Mouse (Mus musculus) leukemia stem cell, adult 10-12 weeks (primary cell): ENCODE data around the gene Gm29609. TPM values are rescaled to one million over a fixed set of nuclear protein-coding genes. Genes with fewer than 3 reads are reported as not detected.

ENCODE experiments used
- polyA plus RNA-seq: library from polyadenylated mRNA; stranded (reverse); fragments of >175 nt; gene quantifications from 2 replicates; pipeline ENCODE4 v1.2.3, GENCODE M21; 2012; ENCODE audit warnings: low replicate concordance

Gm29609 gene
- polyA plus RNA-seq = 6.5 and 9.2 TPM in 2 replicates

DNA sequence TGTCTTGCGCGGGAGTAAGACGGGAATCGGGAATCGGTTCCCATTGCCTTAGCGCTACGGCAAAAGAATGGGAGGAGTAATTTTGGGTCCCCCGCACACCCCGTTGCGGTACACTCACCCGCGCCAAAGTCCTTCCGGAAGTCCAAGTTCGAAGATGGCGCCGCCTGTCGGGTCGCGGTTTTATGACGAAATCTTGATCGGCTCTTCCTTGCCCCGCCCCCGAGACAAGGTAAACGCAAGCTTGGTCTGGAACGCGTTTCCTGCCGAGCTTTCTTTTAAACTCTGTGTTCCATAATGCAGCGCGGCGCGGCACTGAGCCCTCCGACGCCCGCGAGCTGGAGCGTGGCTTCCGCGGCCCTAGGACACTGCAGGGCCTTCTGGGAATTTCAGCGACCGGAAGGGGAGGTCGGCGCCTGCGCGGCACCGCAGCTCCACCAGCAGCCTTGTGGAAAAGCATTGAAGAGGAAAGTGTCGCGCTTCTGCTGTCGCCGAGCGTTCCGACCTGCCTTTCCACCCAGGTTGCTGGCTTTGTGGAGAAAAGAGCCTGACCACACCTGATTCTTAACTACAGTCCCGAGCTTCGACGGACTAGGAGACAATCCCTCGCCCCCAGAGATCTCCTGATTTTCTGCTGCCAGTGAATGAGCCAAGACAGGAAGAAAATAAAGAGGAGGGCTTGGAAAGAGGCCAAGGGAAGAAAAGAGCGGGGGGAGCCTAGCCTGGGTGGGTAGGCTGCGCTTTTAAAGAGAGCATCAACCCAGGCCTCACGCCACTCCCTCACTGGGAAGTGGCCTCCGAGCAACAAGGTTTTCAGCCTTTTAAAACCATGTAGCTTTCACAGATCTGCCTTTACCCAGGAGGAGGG is at the start of gene Gm29609, which contains the start of gene Gtf3c2:
Gm29609 (minus strand) TSS at position 146 of the 865 bp plus-strand sequence.
Gtf3c2 (minus strand) TSS at position 379 of the 865 bp plus-strand sequence.

DNA sequence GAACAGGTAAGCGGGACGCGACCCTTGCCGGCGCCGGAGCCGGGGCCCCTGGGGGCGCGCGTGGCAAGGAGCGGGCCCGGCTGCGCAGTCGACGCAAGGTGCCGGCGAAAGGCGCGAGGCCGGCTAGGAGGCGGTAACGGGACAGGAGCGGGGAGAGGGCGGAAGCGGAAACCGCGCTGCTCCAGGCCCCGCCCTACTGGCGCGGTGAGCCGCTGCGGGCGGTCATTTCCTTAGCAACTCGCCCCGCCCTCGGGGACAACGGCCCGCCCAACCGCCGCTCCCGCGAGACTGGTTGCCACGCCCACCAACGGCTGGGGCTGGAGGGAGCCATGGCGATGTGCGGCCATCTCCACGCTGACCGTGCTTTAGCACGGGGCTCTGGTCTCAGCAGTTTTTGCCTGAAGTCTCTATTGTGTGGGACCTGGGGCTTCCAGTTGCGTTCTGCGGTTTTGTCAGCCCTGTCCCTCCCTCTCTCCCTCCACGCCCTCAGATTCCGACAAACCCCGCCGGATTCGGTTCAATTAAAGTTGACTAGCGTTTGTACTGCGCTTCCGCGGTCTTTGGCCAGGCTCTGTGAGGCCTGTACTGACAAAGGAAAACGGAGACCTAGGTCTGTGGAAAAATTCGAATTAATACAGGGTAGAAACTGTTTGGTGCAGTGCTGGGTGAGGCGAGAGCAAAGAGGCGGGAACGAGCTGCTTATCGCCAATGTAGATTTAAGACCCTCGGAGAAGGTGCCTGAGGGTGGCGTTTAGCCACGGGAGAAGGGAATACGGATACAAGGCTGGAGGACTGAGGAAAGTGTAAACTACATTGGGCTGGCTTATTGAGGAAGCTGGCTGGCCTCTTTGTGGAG is 41.0 kb upstream of the Gm29609 start, which contains the start of gene Ppm1g:
Ppm1g (minus strand) TSS at position 240 of the 856 bp plus-strand sequence.

DNA sequence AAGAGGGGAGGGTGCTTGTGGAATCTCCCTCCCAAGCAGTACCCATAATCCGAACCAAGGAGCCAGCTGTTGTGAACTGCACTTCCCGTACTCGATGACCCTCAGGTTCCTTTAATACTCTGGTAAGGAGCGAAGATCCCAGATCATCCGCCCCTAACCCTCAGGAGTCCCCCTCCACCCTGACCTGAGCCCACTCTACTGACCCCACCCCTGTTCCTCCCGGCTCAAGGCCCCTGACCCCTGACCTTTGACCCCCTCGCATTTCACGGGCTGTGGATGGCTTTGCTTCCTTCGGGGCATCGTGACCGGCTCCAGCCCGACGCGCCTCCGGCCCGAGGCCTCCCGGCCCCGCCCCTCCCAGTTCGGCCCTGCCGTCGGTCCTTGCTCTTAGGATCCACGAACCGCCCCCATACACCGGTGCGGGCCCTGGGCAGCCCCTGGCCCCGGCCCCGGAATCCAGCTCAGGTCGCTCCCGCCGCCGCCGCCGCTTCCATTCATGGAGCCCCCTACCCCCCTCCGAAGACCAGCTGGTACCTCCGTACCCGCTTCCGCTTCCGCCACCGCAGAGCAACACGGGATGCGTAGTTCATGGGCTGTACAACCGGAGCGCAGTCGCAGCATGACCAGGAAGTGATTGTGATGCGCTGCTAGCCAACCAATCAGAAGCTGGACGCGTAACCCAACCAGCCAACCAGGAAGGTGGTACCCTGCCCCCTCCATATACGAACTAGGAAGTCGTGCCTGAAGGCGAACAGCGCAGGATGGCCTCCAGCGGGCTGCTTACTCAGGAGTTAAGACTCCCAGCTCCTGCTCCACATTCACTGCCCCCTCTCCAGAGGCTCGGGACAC is 22.3 kb upstream of the Gm29609 start, which contains the start of gene Zfp513:
Zfp513 (minus strand) TSS at position 562 of the 849 bp plus-strand sequence.

DNA sequence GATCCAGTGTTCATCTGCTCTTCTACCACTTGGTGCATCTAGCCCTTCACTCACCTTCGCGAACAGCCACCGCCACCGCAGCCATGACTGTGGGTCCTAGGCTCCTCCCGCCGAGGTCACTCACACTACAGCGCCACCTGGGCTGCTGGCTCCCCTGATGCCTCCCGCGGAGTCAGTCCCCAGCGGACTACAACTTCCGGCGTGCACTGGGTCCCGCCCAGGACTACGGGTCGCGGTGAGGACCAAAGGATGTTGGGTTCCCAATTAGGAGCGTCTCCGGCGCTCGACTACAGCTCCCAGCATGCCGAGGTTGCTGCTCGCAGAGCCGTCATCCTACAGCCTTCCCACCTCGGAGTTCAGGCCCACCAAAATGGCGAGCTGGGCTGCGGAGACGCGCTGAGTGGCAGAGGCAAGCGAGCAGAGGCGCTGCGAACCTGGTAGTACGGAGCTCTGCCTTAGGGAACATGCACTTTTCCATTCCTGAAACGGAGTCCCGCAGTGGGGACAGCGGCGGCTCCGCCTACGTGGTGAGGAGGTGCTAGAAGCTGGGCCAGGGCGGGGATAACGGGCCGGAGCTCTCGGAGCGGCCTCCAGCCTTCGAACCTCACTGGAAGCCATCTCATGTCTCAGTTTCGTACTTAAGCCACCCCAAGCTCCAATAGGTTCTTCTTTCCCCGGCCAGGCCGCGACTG is 13.4 kb upstream of the Gm29609 start, which contains the start of the genes Snx17 and Eif2b4:
Snx17 (plus strand) TSS at position 289 of the 692 bp plus-strand sequence.
Eif2b4 (minus strand) TSS at position 492 of the 692 bp plus-strand sequence.

DNA sequence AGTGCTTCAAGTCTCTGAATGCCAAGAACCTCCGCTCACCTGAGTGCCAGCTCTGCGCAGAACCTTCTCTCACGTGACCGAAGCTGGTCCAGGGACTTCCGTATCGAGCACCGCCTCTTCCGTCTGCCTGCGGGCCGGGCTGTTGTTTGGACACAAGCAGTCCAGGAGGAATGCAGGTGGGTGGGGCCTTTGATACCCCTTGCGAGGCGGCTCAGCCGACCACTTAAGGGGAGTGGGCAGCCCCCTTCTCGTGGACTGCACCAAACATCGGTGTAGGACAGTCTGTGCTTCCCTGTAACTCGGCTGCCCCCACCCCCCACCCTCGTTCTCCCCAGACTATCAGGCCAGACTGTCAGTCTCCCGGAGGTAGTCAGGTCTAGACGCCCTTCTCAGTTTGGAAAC is 25.6 kb downstream of the Gm29609 start, which contains the start of gene Mpv17:
Mpv17 (minus strand) TSS at position 100 of the 402 bp plus-strand sequence.

DNA sequence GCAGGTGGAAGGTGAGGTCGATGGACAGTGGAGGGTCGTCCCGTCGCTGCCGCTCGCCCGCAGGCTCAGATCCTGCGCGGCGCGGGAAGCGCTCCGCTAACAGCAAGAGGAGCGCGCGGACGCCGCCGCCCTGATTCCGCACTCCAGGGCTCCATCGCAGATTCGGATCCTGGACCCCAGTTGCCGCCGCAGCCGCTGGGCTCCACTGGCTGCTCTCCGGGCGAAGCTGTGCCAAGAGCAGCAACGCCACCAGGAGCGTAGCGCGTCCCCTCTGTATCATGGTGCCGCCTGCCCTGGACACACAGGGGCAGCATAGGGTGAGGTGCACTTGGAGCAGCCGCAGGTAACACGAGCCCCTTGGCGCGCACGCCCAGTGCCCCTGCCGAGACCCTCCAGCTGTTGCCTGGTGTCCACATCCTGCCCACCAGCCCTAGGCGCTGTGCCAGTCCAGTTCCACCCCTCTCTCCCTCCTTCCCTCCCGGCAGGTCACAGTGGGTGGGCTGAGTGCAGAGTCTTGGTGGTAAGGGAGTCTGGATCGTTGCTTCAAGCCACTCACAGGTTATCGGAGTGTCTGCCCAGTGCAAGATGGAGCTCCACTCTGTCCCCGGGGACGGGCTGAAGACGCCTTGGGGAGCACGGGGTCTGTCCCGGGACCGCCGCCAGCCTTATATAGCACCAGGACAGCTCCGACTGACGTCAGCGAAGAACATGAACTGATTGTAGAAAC is 41.3 kb downstream of the Gm29609 start, which contains the start of gene Ucn:
Ucn (minus strand) TSS at position 589 of the 727 bp plus-strand sequence.

DNA sequence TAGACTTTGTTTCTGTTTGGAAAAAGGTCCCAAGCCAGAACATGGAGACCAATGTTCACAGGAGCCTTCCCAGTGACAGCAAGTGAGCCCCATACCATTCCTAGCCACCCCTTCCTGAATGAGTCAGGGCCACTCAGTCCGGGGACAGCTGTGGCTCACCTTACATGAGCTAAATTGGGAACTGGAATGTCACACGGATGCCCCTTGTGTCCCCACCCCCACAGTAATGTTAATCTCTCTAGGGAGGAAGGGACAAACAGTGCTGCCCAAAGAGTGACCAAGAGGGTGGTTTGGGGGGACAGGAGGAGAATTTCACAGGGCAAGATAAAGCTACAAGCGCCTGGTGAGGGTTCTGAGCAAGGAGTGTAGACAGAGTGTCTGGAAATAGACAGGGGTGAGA is 63.4 kb downstream of the Gm29609 start, which contains the start of gene Trim54:
Trim54 (plus strand) TSS at position 359 of the 400 bp plus-strand sequence.

DNA sequence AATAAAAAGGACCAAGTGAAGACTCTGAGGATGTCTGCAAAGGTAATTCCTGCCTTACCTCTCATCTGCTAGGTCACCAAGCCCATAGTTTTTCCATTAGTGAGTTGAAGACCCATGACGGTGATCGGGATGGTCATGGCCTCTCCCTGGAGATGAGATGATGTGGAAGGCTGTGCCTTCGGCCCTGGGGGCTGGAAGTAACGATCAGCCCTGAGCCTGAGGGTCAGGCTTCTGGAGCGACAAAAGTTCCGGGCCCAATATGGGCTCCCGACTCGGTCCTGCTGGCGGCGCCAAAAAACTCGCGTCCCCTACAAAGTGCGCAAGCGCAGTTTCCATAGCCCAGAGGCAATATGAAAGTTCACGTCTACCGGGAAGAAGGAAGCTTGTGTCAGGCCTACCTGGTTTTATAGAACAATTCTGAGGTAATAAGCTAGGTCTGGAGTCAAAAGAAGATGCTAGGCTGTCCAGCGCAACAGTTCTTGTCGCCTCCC is 71.7 kb downstream of the Gm29609 start, which contains the start of gene Slc30a3:
Slc30a3 (minus strand) TSS at position 238 of the 491 bp plus-strand sequence.

DNA sequence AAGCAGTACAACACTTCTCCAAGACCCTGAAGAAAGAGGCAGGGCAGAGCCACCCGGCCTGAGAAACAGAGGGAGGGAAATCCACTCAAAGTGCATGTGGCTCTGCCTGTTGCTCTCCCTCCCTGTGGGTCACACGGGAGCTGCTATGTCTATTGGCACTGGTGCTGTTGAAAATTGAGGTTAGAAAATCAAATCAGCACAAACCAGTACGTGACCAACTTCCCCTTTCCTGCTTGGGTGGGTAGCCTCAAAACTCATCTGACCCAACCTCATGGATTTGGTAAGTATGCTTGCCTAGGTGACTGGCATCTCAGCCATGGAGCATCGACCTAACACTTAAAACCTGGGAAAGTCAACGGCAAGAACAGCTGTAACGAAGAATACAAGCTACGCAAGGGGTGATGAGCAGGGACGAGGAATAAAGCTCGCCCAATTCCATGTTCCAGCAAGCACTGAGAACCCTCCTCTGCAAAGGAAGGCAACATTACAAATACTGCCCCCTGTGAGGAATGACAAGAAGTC is 73.8 kb downstream of the Gm29609 start, which contains the start of gene Dnajc5g:
Dnajc5g (plus strand) TSS at position 472 of the 522 bp plus-strand sequence.

Other genes with a start within 250 kb of the Gm29609 start
- not detected in 2 replicates for gene Cgref1, start 234.3 kb downstream of the Gm29609 start, polyA plus RNA-seq
- gene Preb, start 219.6 kb downstream of the Gm29609 start, polyA plus RNA-seq = 106 and 114 TPM in 2 replicates
- 0.23 and 0.33 TPM in 2 replicates for gene Tcf23, start 211.2 kb downstream of the Gm29609 start, polyA plus RNA-seq
- 8.0 and 9.4 TPM in 2 replicates for gene Atraid, start 131.6 kb downstream of the Gm29609 start, polyA plus RNA-seq
- 1.1 and 10.6 TPM in 2 replicates for gene Slc5a6, start 131.0 kb downstream of the Gm29609 start, polyA plus RNA-seq
- 574 and 647 TPM in 2 replicates for gene Cad, start 125.1 kb downstream of the Gm29609 start, polyA plus RNA-seq
- not detected in 2 replicates for gene Dnajc5g, start 73.6 kb downstream of the Gm29609 start, polyA plus RNA-seq
- gene Slc30a3, start 71.7 kb downstream of the Gm29609 start, polyA plus RNA-seq = 0.68 TPM in 1 of 2 replicates, not detected in the other
- gene Trim54, start 63.2 kb downstream of the Gm29609 start, polyA plus RNA-seq = not detected in 2 replicates
- gene Ucn, start 41.1 kb downstream of the Gm29609 start, polyA plus RNA-seq = not detected in 2 replicates
- 8.5 and 16.4 TPM in 2 replicates for gene Mpv17, start 25.7 kb downstream of the Gm29609 start, polyA plus RNA-seq
- 26.5 and 69.9 TPM in 2 replicates for gene Gtf3c2, start 233 bp upstream of the Gm29609 start, polyA plus RNA-seq
- gene Snx17, start 13.3 kb upstream of the Gm29609 start, polyA plus RNA-seq = 13.8 and 16.2 TPM in 2 replicates
- 180 and 338 TPM in 2 replicates for gene Eif2b4, start 13.5 kb upstream of the Gm29609 start, polyA plus RNA-seq
- 37.9 and 81.8 TPM in 2 replicates for gene Zfp513, start 22.4 kb upstream of the Gm29609 start, polyA plus RNA-seq
- gene Ppm1g, start 40.8 kb upstream of the Gm29609 start, polyA plus RNA-seq = 522 and 770 TPM in 2 replicates
- 13.0 and 17.5 TPM in 2 replicates for gene Nrbp1, start 61.0 kb upstream of the Gm29609 start, polyA plus RNA-seq
- 0.36 TPM in 1 of 2 replicates, not detected in the other for gene Gm9970, start 61.3 kb upstream of the Gm29609 start, polyA plus RNA-seq
- 3.8 and 11.2 TPM in 2 replicates for gene Krtcap3, start 71.8 kb upstream of the Gm29609 start, polyA plus RNA-seq
- gene Ift172, start 111.2 kb upstream of the Gm29609 start, polyA plus RNA-seq = 5.5 and 6.3 TPM in 2 replicates
- 0.57 and 2.1 TPM in 2 replicates for gene Fndc4, start 116.2 kb upstream of the Gm29609 start, polyA plus RNA-seq
- 0.19 TPM in 1 of 2 replicates, not detected in the other for gene Gckr, start 117.5 kb upstream of the Gm29609 start, polyA plus RNA-seq